Mouse (Mus musculus): Measurements from ENCODE around the gene Gm45713. TPM values are rescaled to one million over a fixed set of nuclear protein-coding genes. Genes with fewer than 3 reads are reported as not detected.
"Not testable (repeated sequence)": the region's sequence is repeated elsewhere in the genome, so short reads cannot be mapped to it uniquely, and the experiment has no call there.

The Gm45713 gene
- total RNA-seq, 2 experiments from 2014 or later, result not detected

GRCm38 (mm10) chr7:45106441-45106840 is 29.6 kb downstream of the Gm45713 start:
- intact Hi-C loops (cut with DNase I), result no loop called here
- DNase-seq (ENCODE audit: low spot score in 2 of 2), result no peak

DNA sequence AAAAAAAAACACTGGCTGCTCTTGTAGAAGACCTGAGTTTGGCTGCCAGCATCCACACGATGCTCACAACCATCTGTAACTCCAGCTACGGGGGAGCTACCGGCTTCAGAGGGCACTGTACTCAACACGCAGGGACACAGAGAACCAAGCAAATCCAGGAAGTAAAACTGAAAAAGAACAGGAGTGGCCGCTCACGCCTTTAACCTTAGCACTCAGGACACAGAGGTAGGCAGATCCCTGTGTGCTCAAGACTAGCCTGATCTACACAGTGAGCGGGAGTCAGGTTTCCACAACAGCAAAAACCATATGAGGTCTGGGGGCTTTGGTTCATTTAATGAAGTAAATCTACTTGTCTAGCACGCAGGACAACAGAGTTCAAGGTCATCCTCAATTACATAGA is 30.5 kb downstream of the Gm45713 start:
- intact Hi-C loops (cut with DNase I), result no loop called here
- DNase-seq (ENCODE audit: low spot score in 2 of 2), result no peak

- no peak for DNase-seq (ENCODE audit: low spot score in 2 of 2)
- intact Hi-C loops (cut with DNase I), result no loop called here
Measured at GRCm38 (mm10) chr7:45104941-45105340, 31.1 kb downstream of the Gm45713 start.

DNA sequence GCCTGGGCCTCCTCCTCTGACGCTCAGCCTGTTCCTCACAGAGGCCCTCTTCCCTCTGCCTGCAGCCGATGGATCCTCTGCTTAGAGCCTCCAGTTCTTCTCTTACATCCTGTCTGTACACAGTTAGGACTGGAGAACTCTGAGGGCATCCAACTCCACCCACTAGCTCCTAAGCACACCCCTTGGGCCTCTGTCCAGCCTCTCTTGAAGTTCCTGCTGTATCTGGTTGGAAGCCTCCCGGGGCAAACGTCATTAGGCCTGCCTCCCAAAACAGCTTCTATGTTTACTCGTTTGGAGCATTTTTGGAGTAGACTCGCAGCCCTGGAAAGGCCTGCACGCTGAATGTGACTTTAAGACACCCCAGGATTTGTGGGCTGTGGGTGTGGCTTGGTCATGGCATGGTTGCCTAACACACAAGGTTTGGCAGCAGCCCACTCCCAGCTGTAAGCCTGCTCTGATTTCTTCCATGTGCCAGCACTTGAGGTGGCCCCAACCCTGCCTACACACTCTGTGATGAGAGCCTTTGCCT is 32.3 kb downstream of the Gm45713 start, which contains the start of gene Fcgrt:
Gene Fcgrt, minus strand, starts transcription at position 200 of the 529 bp plus-strand sequence.
- intact Hi-C loops (cut with DNase I), result no loop called here
- DNase-seq (ENCODE audit: low spot score in 2 of 2), result peak; percentile 41 to 59

- no peak for DNase-seq (ENCODE audit: low spot score in 2 of 2)
- intact Hi-C loops (cut with DNase I), result no loop called here
Measured at GRCm38 (mm10) chr7:45102940-45103585, 33.0 kb downstream of the Gm45713 start.

- intact Hi-C loops (cut with DNase I), result no loop called here
Measured at GRCm38 (mm10) chr7:45102441-45102840, 33.6 kb downstream of the Gm45713 start.

DNA sequence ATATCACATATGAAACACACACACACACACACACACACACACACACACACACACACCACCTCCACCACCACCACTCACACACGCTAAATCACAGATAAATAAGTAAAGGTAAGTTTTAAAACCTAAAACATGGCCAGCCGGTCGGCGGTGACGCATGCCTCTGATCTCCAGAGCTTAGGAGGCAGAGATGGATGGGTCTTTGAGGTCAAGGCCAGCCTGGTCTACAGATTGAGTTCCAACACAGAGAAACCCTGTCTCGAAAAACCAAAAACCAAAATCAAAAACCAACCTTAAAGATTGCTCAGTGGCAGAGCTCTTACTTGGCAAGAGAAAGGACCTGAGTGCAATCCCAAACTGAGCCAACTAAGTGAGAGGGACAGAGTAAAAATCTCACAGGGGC is 36.0 kb downstream of the Gm45713 start:
- DNase-seq (ENCODE audit: low spot score in 2 of 2), result no peak
- intact Hi-C loops (cut with DNase I), result no loop called here

More at GRCm38 (mm10) chr7:45102441-45102840, 33.6 kb downstream of the Gm45713 start:
- no peak for DNase-seq (ENCODE audit: low spot score in 2 of 2)

DNA sequence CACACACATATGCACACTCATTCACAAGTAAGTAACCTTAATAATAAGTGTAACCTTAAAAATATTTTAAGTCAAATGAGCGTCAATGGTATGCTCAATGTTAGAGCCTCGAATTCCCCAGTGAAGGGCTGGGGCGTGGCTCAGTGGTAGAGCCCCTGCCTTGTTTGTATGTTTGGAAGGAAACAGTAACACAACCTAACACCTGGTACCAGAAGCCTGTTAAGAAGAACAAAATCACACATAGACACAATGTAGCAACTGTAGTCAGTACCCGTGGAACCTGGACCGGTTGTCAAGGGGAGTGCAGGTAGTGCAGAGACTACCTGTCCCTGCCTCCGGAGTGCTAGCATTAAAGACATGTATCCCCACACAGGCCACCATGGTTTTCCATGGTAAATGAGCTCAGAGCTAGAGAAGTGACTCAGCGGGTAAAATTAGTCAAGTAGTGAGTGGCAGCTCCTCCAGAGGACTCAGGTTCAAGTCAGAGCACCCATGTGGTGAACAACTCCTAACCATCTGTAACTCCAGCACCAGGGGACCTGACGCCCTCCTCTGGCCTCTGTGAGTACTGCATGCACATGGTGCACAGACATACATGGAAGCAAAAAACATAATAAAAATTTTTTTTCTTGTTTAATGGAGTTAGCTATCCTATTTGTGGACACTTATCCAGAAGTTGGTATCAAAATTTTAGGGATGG is 37.3 kb downstream of the Gm45713 start:
- intact Hi-C loops (cut with DNase I), result no loop called here
- DNase-seq (ENCODE audit: low spot score in 2 of 2), result no peak

DNA sequence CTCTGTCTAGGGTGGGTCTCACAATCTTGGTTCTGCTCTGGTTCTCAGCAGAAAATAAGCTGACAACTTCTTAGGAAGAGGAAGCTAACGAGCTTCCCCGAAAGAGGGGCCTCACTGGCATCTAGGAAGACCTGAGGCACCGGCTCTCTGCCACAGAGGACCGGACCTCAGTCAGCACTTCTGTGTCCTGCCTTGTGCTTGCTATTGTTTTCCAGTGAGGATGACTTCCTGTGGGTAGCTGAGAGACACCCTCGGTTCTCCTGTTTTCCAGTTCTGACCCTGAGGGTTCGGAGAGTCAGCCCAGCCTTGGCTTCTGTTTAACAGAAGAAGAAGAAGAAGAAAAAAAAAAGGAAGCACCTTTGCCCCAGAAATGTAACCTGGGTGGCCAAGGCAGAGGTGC is 38.6 kb downstream of the Gm45713 start:
- DNase-seq (ENCODE audit: low spot score in 2 of 2), result no peak
- intact Hi-C loops (cut with DNase I), result no loop called here

- intact Hi-C loops (cut with DNase I); DNase-seq (ENCODE audit: low spot score in 2 of 2): not testable (repeated sequence)
Measured at GRCm38 (mm10) chr7:45095965-45096364, 40.1 kb downstream of the Gm45713 start.

DNA sequence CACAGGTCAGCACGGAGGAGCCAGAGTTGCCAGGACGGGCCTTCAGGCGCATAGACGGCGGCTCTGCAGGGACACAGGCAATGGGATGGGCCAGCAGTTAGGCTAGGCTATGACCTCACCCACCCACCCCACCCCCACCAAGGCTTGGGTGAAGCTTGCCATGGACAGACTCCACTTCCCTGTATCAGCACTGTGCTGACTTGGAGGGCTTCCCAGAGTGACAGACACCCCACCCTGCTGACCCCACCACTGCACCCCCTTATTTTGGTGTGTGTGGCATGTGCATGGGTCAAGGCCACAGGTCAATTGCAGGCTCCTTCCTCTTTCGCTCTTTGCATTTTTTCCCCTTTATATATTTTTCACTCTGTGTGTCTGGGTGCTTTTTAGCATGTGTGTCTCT is 40.7 kb downstream of the Gm45713 start:
- intact Hi-C loops (cut with DNase I), result no loop called here
- DNase-seq (ENCODE audit: low spot score in 2 of 2), result no peak

DNA sequence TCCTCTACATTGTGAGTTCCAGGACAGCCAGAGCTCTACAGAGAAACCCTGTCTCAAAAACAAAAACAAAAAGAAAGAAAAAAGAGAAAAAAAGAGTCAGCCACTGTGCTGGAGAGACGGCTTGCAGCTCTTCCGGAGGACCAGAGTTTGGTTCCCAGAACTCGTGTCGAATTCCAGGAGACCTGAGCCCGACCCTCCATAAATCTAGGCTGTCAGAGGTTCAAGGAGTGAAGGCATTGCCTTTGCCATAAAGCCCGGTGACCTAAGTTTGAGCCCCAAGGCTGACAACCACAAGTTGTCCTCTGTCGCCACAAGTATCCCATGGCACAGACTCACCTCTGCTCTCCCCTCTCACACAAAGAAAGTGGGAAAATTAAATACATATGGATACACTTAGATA is 41.9 kb downstream of the Gm45713 start:
- DNase-seq (ENCODE audit: low spot score in 2 of 2), result no peak
- intact Hi-C loops (cut with DNase I), result no loop called here

GRCm38 (mm10) chr7:45093516-45093905 is 42.5 kb downstream of the Gm45713 start:
- intact Hi-C loops (cut with DNase I), result no loop called here
- DNase-seq (ENCODE audit: low spot score in 2 of 2), result no peak

- intact Hi-C loops (cut with DNase I), result no loop called here
- DNase-seq (ENCODE audit: low spot score in 2 of 2), result no peak
Measured at GRCm38 (mm10) chr7:45092828-45093515, 43.1 kb downstream of the Gm45713 start.

DNA sequence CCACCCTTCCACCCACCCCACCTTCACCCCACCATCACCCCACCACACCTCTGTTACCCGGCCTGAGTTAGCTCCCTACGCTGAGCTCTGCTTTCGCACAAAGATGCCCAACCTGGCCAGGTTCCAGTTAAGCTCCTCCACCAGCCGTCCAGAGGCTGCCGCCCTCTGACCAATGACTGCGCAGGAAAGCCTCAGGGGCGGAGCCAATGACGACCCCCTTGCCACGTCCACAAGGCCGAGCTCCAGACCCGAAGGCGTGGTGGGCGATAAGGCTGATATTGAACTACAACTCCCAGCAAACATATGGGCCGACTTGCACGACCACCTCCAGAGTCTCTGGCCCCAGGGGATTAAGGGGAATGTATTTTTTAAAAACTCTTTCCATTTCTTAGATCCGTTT is 44.0 kb downstream of the Gm45713 start, which contains the start of gene Rcn3:
Gene Rcn3, minus strand, starts transcription at position 174 of the 400 bp plus-strand sequence.
- intact Hi-C loops (cut with DNase I), result no loop called here
- peak in 1 of 2 experiments; percentile 33 for DNase-seq (ENCODE audit: low spot score in 2 of 2)

DNA sequence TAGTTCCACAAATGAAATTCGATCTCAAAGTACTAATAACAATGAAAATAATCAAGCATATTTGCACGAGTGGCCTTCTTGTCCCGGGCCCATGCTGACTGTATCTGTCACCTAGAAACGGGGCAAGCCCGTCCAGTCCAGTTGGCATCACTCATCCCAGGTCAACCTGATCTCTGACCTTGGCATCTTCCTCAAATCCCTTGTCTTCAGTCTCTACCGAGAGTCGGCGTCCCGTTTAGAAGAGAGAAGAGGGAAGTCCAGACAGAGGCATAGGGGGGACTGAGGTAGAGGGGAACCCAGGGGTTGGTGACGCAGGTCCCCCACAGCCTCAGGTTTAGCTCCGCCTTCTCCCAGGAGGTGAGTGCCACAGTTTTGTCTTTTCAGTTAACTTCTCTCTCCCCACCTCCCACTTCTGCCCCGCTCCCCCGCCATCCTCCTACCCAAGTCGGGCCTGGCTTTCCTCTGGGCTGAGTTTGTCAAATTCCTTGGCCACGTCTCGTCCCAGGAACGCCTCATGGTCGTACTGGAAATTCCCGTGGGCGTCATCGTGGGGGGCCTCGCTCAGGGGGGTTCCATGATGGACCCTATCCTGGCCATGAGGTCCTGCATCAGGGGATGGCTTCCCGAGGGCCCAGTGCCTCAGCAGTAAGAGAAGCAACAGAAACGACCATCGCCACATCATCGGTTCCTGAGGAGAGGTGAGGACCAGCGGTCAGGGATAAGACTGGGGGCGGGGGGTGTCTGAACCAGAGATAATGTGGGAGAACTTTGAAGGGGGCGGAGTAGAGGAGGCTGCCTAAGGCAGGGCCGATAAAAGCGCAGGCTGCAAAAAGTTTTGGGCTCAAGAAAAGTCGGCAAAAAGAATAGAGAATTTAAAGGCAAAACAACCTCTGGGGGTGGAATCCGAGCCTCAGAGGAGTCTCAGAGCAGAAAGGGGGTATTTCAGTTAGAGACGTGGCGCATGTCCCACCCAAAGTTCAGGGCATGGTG is 44.7 kb downstream of the Gm45713 start:
- intact Hi-C loops (cut with DNase I), result no loop called here
- DNase-seq (ENCODE audit: low spot score in 2 of 2), result no peak

- intact Hi-C loops (cut with DNase I), result no loop called here
- DNase-seq (ENCODE audit: low spot score in 2 of 2), result no peak
Measured at GRCm38 (mm10) chr7:45090251-45090977, 45.6 kb downstream of the Gm45713 start.

GRCm38 (mm10) chr7:45088597-45088996 is 47.4 kb downstream of the Gm45713 start:
- intact Hi-C loops (cut with DNase I), result no loop called here
- DNase-seq (ENCODE audit: low spot score in 2 of 2), result no peak

- intact Hi-C loops (cut with DNase I), result no loop called here
- DNase-seq (ENCODE audit: low spot score in 2 of 2), result no peak
Measured at GRCm38 (mm10) chr7:45086084-45086483, 49.9 kb downstream of the Gm45713 start.
